8 mouse cellular contexts compared by ENCODE assay signal in the genomic region with DNA sequence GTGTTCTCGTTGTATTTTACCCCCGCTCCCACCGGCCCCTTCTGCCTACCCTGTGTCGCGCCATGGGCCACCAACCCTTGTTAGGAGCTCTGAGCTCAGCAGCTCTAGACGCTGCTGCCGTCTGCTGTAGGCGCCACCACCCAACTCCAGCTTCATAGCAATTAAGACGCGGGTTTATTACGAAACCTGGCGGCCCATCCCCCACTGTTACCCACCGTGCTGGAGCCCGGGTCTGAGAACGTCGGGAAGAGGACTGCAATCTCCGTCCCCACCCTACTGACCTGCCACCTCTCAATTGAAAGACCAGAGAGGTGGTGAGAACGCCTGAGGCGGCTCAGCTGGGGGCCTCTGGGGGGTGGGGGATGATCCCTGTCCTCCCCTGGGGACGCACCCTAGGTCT. TPM values are rescaled to one million over a fixed set of nuclear protein-coding genes. Genes with fewer than 3 reads are reported as not detected.
DNase-seq lines count a peak whose midpoint lies in the region; ATAC-seq and TF ChIP-seq lines count a peak whose summit lies in the region.

No protein-coding gene starts in this region.

- dilution Hi-C loops in CH12.LX (cut with MboI; ENCODE audit: extremely low pct_ligation_motif_present, extremely low pct_unique_long_range_greater_than_20kb, low sequenced_read_pairs) = no loop called here

- H3K27me3 ChIP-seq in CH12.LX (replicated peaks) = peaks cover 14% of the 10 kb centered on the region
- peaks cover 15% of the 10 kb centered on the region for H3K27me3 ChIP-seq in embryonic facial prominence, embryonic 15.5 days
- H3K27me3 ChIP-seq in intestine, embryonic 16.5 days (replicated peaks; ENCODE audit: control insufficient read depth, insufficient read depth, low read length) = 0 out of 2 replicates have a peak, but pooled peaks cover 3% of the 10 kb centered on the region
- peaks cover 61% of the 10 kb centered on the region for H3K27me3 ChIP-seq in midbrain, embryonic 15.5 days (replicated peaks)

- H3K27ac ChIP-seq in CH12.LX (ENCODE audit: insufficient read depth, low read depth) = no peak overlapping the region
- peak overlapping the region; percentile 88; the same call in 1 of the 2 replicates for H3K27ac ChIP-seq in embryonic facial prominence, embryonic 15.5 days (replicated peaks)
- peak overlapping the region; percentile 45; the same call in 1 of the 2 replicates for H3K27ac ChIP-seq in intestine, embryonic 16.5 days (ENCODE audit: low read length)
- no peak overlapping the region for H3K27ac ChIP-seq in midbrain, embryonic 15.5 days

- H3K4me1 ChIP-seq in CH12.LX (ENCODE audit: control insufficient read depth in 1 of 2, insufficient read depth in 2 of 2) = peaks cover 28 to 75% of the 10 kb centered on the region in 2 experiments
- H3K4me1 ChIP-seq in embryonic facial prominence, embryonic 15.5 days = peaks cover 77% of the 10 kb centered on the region
- H3K4me1 ChIP-seq in intestine, embryonic 16.5 days (ENCODE audit: control insufficient read depth, insufficient read depth, low read length) = peaks cover 58% of the 10 kb centered on the region
- peaks cover 67% of the 10 kb centered on the region for H3K4me1 ChIP-seq in midbrain, embryonic 15.5 days

- peak; percentile 16 for DNase-seq in kidney, adult 18-20 months
- DNase-seq in kidney, adult 9 months = no peak
- DNase-seq in CH12.LX (ENCODE audit: extremely low read depth) = no peak
- DNase-seq in c-Kit-positive CD71-positive TER-119-positive erythroid progenitor cells, embryonic 14.5 days (ENCODE audit: low spot score) = no peak
- no peak for DNase-seq in cerebellum, adult 11 months

- no peak for TF ChIP-seq RAD21 in CH12.LX (IDR thresholded peaks at IDR 0.05; ENCODE audit: low read depth, low read length)

- TF ChIP-seq CTCF in CH12.LX (conservative IDR thresholded peaks at IDR 0.05 in 1 of 2, IDR thresholded peaks at IDR 0.05 in 1 of 2; ENCODE audit: low read depth in 2 of 2, low read length in 2 of 2) = no peak

- peak overlapping the region; percentile 14 to 89 (median 18) for H3K4me3 ChIP-seq in CH12.LX (replicated peaks in 1 of 3; ENCODE audit: low read depth in 2 of 3, low read length in 2 of 3, poor library complexity in 1 of 3)
- H3K4me3 ChIP-seq in embryonic facial prominence, embryonic 15.5 days (replicated peaks) = peak overlapping the region; percentile 52
- peak overlapping the region; percentile 68 for H3K4me3 ChIP-seq in intestine, embryonic 16.5 days (ENCODE audit: low read length)
- no peak overlapping the region for H3K4me3 ChIP-seq in midbrain, embryonic 15.5 days

- H3K36me3 ChIP-seq in CH12.LX (replicated peaks in 1 of 2; ENCODE audit: control insufficient read depth in 1 of 2, insufficient read depth in 1 of 2, low read length in 1 of 2) = peaks cover 3 to 14% of the 10 kb centered on the region in 2 experiments
- no peaks in the 10 kb centered on the region for H3K36me3 ChIP-seq in embryonic facial prominence, embryonic 15.5 days
- H3K36me3 ChIP-seq in intestine, embryonic 16.5 days (ENCODE audit: control insufficient read depth, insufficient read depth, low read length) = no peaks in the 10 kb centered on the region; the same call in 1 of the 2 replicates
- H3K36me3 ChIP-seq in midbrain, embryonic 15.5 days (replicated peaks) = no peaks in the 10 kb centered on the region

- no peak for TF ChIP-seq EP300 in CH12.LX (IDR thresholded peaks at IDR 0.05; ENCODE audit: low read length)

- peak overlapping the region; percentile 73 for H3K4me2 ChIP-seq in CH12.LX (ENCODE audit: insufficient read depth, low read depth, poor library complexity, severe bottlenecking)
- H3K4me2 ChIP-seq in embryonic facial prominence, embryonic 15.5 days (replicated peaks) = peak overlapping the region; percentile 93
- H3K4me2 ChIP-seq in intestine, embryonic 16.5 days (ENCODE audit: low read depth, low read length) = peak overlapping the region; percentile 90
- H3K4me2 ChIP-seq in midbrain, embryonic 15.5 days = peak overlapping the region; percentile 90

- ATAC-seq in embryonic facial prominence, embryonic 15.5 days (ENCODE audit: insufficient number of reproducible peaks, low FRiP score, low TSS enrichment, low read depth) = no peak
- no peak for ATAC-seq in intestine, embryonic 16.5 days
- ATAC-seq in midbrain, embryonic 15.5 days (replicated peaks) = no peak

- 2% methylated on average over 20 of the region's 20 CpGs for WGBS in embryonic facial prominence, embryonic 15.5 days
- 3% methylated on average over 20 of the region's 20 CpGs for WGBS in intestine, embryonic 16.5 days
- under 1% methylated on average over 20 of the region's 20 CpGs for WGBS in midbrain, embryonic 15.5 days

- in situ Hi-C loops in CH12.LX (cut with MboI; ENCODE audit: low pct_ligation_motif_present, low pct_unique_long_range_greater_than_20kb, low sequenced_read_pairs) = loop anchor here (5.0 kb wide), 1 partner anchor 35 kb away; no protein-coding TSS in a partner anchor

- peak; percentile 48; the same call in 1 of the 2 replicates for TF ChIP-seq POLR2A in CH12.LX (IDR thresholded peaks at IDR 0.05; ENCODE audit: low read depth, low read length)

- no peak overlapping the region for H3K9ac ChIP-seq in CH12.LX (ENCODE audit: insufficient read depth, low read depth)
- H3K9ac ChIP-seq in embryonic facial prominence, embryonic 15.5 days = peak overlapping the region; percentile 33; the same call in 1 of the 2 replicates
- peak overlapping the region; percentile 74 for H3K9ac ChIP-seq in intestine, embryonic 16.5 days (ENCODE audit: low read depth, low read length)
- no peak overlapping the region for H3K9ac ChIP-seq in midbrain, embryonic 15.5 days

- H3K9me3 ChIP-seq in CH12.LX (replicated peaks; ENCODE audit: low read length) = no peaks in the 10 kb centered on the region
- no peaks in the 10 kb centered on the region for H3K9me3 ChIP-seq in embryonic facial prominence, embryonic 15.5 days (replicated peaks)
- no peaks in the 10 kb centered on the region for H3K9me3 ChIP-seq in intestine, embryonic 16.5 days (ENCODE audit: control insufficient read depth, low read length)
- no peaks in the 10 kb centered on the region for H3K9me3 ChIP-seq in midbrain, embryonic 15.5 days

- H3K79me2 ChIP-seq in CH12.LX (replicated peaks; ENCODE audit: control insufficient read depth, extremely low read depth, insufficient read depth, poor library complexity, severe bottlenecking) = peaks cover 9% of the 10 kb centered on the region

TF ChIP-seq in CH12.LX, 34 proteins besides CTCF, POLR2A, EP300 and RAD21:
- TF ChIP-seq MYC (IDR thresholded peaks at IDR 0.05; ENCODE audit: low read depth, low read length) (no peak), SIN3A (IDR thresholded peaks at IDR 0.05; ENCODE audit: low read length) (no peak), HCFC1 (IDR thresholded peaks at IDR 0.05; ENCODE audit: low read depth, low read length) (no peak; the same call in 1 of the 2 replicates), MEF2A (IDR thresholded peaks at IDR 0.05; ENCODE audit: borderline replicate concordance, low read depth, low read length) (0 out of 2 replicates have a peak, but pooled peaks have one; percentile 10), CHD2 (IDR thresholded peaks at IDR 0.05; ENCODE audit: low read length) (peak; percentile 77), POLR2AphosphoS2 (IDR thresholded peaks at IDR 0.05; ENCODE audit: low read depth, low read length) (peak; percentile 90; the same call in 1 of the 2 replicates), ELF1 (IDR thresholded peaks at IDR 0.05; ENCODE audit: low read depth, low read length) (0 out of 2 replicates have a peak, but pooled peaks have one; percentile 16), ETS1 (conservative IDR thresholded peaks at IDR 0.05; ENCODE audit: low read depth, low read length) (peak; percentile 13; the same call in 1 of the 2 replicates), NRF1 (IDR thresholded peaks at IDR 0.05; ENCODE audit: low read depth, low read length) (no peak)
TF ChIP-seq in CH12.LX: peak in this region for 5.

RNA-seq across cellular contexts. Expression of gene Gadd45b, which starts 2.3 kb away (rescaled TPM):
- total RNA-seq in CH12.LX (2012; rRNA removed) (36.2 and 52.5 TPM in 2 replicates), CH12.LX (2014; rRNA removed) (19.3 and 24.4 TPM in 2 replicates)
- 14.9 and 16.4 TPM in 2 replicates for polyA plus RNA-seq in CH12.LX (2012; ENCODE audit: insufficient read length, low read depth)
- polyA plus RNA-seq in embryonic facial prominence, embryonic 15.5 days (2015; fragmentation: Nextera tagmentation; extraction: Ambion mirVana) = 43.7 and 46.6 TPM in 2 replicates
- polyA plus RNA-seq in intestine, embryonic 16.5 days (2015; fragmentation: Nextera tagmentation; extraction: Ambion mirVana) = 26.5 and 29.1 TPM in 2 replicates
- polyA plus RNA-seq in midbrain, embryonic 15.5 days (2015; fragmentation: Nextera tagmentation; extraction: Ambion mirVana) = 5.5 and 8.2 TPM in 2 replicates

RNA-seq across cellular contexts. Expression of gene Lmnb2, which starts 14.2 kb away (rescaled TPM):
- total RNA-seq in CH12.LX (2012; rRNA removed) (23.6 and 25.8 TPM in 2 replicates), CH12.LX (2014; rRNA removed) (22.2 and 23.7 TPM in 2 replicates)
- 20.7 and 23.6 TPM in 2 replicates for polyA plus RNA-seq in CH12.LX (2012; ENCODE audit: insufficient read length, low read depth)
- 56.7 and 60.1 TPM in 2 replicates for polyA plus RNA-seq in embryonic facial prominence, embryonic 15.5 days (2015; fragmentation: Nextera tagmentation; extraction: Ambion mirVana)
- polyA plus RNA-seq in intestine, embryonic 16.5 days (2015; fragmentation: Nextera tagmentation; extraction: Ambion mirVana) = 38.6 and 41.0 TPM in 2 replicates
- polyA plus RNA-seq in midbrain, embryonic 15.5 days (2015; fragmentation: Nextera tagmentation; extraction: Ambion mirVana) = 46.9 and 48.9 TPM in 2 replicates

RNA-seq across cellular contexts. Expression of gene Timm13, which starts 31.4 kb away (rescaled TPM):
- total RNA-seq in CH12.LX (2012; rRNA removed) = 279 and 313 TPM in 2 replicates
- total RNA-seq in CH12.LX (2014; rRNA removed) = 137 and 139 TPM in 2 replicates
- 292 and 344 TPM in 2 replicates for polyA plus RNA-seq in CH12.LX (2012; ENCODE audit: insufficient read length, low read depth)
- 337 and 339 TPM in 2 replicates for polyA plus RNA-seq in embryonic facial prominence, embryonic 15.5 days (2015; fragmentation: Nextera tagmentation; extraction: Ambion mirVana)
- polyA plus RNA-seq in intestine, embryonic 16.5 days (2015; fragmentation: Nextera tagmentation; extraction: Ambion mirVana) = 390 and 410 TPM in 2 replicates
- polyA plus RNA-seq in midbrain, embryonic 15.5 days (2015; fragmentation: Nextera tagmentation; extraction: Ambion mirVana) = 318 and 330 TPM in 2 replicates

Comparison
In these comparisons a context has a peak if more than half of its experiments do, and no peak if none do; other contexts are left out.
1. H3K27ac ChIP-seq: peak in embryonic facial prominence, embryonic 15.5 days (single experiment) and intestine, embryonic 16.5 days (single experiment); none in CH12.LX (single experiment) and midbrain, embryonic 15.5 days (single experiment).
2. H3K9ac ChIP-seq: peak in embryonic facial prominence, embryonic 15.5 days (single experiment) and intestine, embryonic 16.5 days (single experiment); none in CH12.LX (single experiment) and midbrain, embryonic 15.5 days (single experiment).
3. Peak in every context shown above with its lines, with median percentiles within 50 percentile points of each other: H3K4me2 ChIP-seq.